ENCODE assay signal across 8 mouse cellular contexts in genomic region chr15:82346580-82347302, GRCm38 (mm10). TPM values are rescaled to one million over a fixed set of nuclear protein-coding genes. Genes with fewer than 3 reads are reported as not detected.
DNase-seq lines count a peak whose midpoint lies in the region; ATAC-seq and TF ChIP-seq lines count a peak whose summit lies in the region.

No protein-coding gene starts in this region.

- peak overlapping the region; percentile 21; the same call in 1 of the 2 replicates for H3K27ac ChIP-seq in lung, embryonic 16.5 days (ENCODE audit: low read length)
- H3K27ac ChIP-seq in embryonic fibroblast, embryonic 13.5 days (ENCODE audit: insufficient read depth, low read length), result peak overlapping the region; percentile 60
- no peak overlapping the region for H3K27ac ChIP-seq in limb, embryonic 11.5 days (replicated peaks; ENCODE audit: low read depth, low read length)
- H3K27ac ChIP-seq in stomach, embryonic 14.5 days (ENCODE audit: low read length), result peak overlapping the region; percentile 62; the same call in 1 of the 2 replicates

- peak overlapping the region; percentile 78 for H3K4me3 ChIP-seq in lung, embryonic 16.5 days (ENCODE audit: low read length)
- peak overlapping the region; percentile 58 for H3K4me3 ChIP-seq in embryonic fibroblast, embryonic 13.5 days (ENCODE audit: insufficient read depth, low read length)
- peak overlapping the region; percentile 58 for H3K4me3 ChIP-seq in limb, embryonic 11.5 days (ENCODE audit: low read depth, low read length)
- peak overlapping the region; percentile 45 for H3K4me3 ChIP-seq in stomach, embryonic 14.5 days (ENCODE audit: low read depth, low read length)

- no peak for DNase-seq in lung, adult 18-20 months
- no peak for DNase-seq in limb, embryonic 11.5 days (ENCODE audit: low spot score)
- no peak for DNase-seq in right cerebral cortex, postnatal 4 days
- no peak for DNase-seq in right cerebral cortex, postnatal 14 days
- DNase-seq in urinary bladder, adult 18-20 months (ENCODE audit: low spot score in 2 of 2), result no peak

- H3K9ac ChIP-seq in lung, embryonic 16.5 days (ENCODE audit: low read length), result peak overlapping the region; percentile 63
- H3K9ac ChIP-seq in limb, embryonic 11.5 days (ENCODE audit: low read length), result peak overlapping the region; percentile 17; the same call in 1 of the 2 replicates
- peak overlapping the region; percentile 4 for H3K9ac ChIP-seq in stomach, embryonic 14.5 days (replicated peaks; ENCODE audit: low read depth, low read length)

- H3K36me3 ChIP-seq in lung, embryonic 16.5 days (ENCODE audit: control insufficient read depth, insufficient read depth, low read length), result peaks cover 28% of the 10 kb centered on the region
- H3K36me3 ChIP-seq in limb, embryonic 11.5 days (ENCODE audit: control insufficient read depth, insufficient read depth, low read length), result peaks cover 14% of the 10 kb centered on the region; the same call in 1 of the 2 replicates
- H3K36me3 ChIP-seq in stomach, embryonic 14.5 days (ENCODE audit: control insufficient read depth, insufficient read depth, low read length), result peaks cover 26% of the 10 kb centered on the region

- peaks cover 12% of the 10 kb centered on the region for H3K4me1 ChIP-seq in lung, embryonic 16.5 days (replicated peaks; ENCODE audit: control insufficient read depth, insufficient read depth, low read length)
- 0 out of 2 replicates have a peak, but pooled peaks cover 2% of the 10 kb centered on the region for H3K4me1 ChIP-seq in embryonic fibroblast, embryonic 13.5 days (ENCODE audit: control insufficient read depth, insufficient read depth, low read length)
- H3K4me1 ChIP-seq in limb, embryonic 11.5 days (ENCODE audit: control insufficient read depth, insufficient read depth, low read length), result peaks cover 7% of the 10 kb centered on the region; the same call in 1 of the 2 replicates
- peaks cover 14% of the 10 kb centered on the region for H3K4me1 ChIP-seq in stomach, embryonic 14.5 days (ENCODE audit: control insufficient read depth, insufficient read depth, low read length)

- no peaks in the 10 kb centered on the region for H3K9me3 ChIP-seq in lung, embryonic 16.5 days (ENCODE audit: control insufficient read depth, low read length)
- H3K9me3 ChIP-seq in limb, embryonic 11.5 days (ENCODE audit: control insufficient read depth, low read length), result no peaks in the 10 kb centered on the region
- H3K9me3 ChIP-seq in stomach, embryonic 14.5 days (ENCODE audit: control insufficient read depth, low read depth, low read length), result no peaks in the 10 kb centered on the region

- ATAC-seq in lung, embryonic 16.5 days (ENCODE audit: low read depth), result no peak
- ATAC-seq in limb, embryonic 11.5 days (ENCODE audit: insufficient number of reproducible peaks, low FRiP score, low TSS enrichment, low read depth), result no peak
- ATAC-seq in stomach, embryonic 14.5 days (ENCODE audit: insufficient number of reproducible peaks, insufficient read depth, low FRiP score, low read depth), result no peak

- no peak for TF ChIP-seq CTCF in embryonic fibroblast, embryonic 13.5 days (IDR thresholded peaks at IDR 0.05; ENCODE audit: borderline replicate concordance, insufficient read depth, low read length)

- WGBS in lung, embryonic 16.5 days, result 37% methylated on average over 14 of the region's 14 CpGs
- 67% methylated on average over 14 of the region's 14 CpGs for WGBS in limb, embryonic 11.5 days
- WGBS in stomach, embryonic 14.5 days, result 45% methylated on average over 14 of the region's 14 CpGs

- H3K4me2 ChIP-seq in lung, embryonic 16.5 days (ENCODE audit: low read depth, low read length), result peak overlapping the region; percentile 61
- H3K4me2 ChIP-seq in limb, embryonic 11.5 days (ENCODE audit: low read depth, severe bottlenecking), result peak overlapping the region; percentile 78
- peak overlapping the region; percentile 77 for H3K4me2 ChIP-seq in stomach, embryonic 14.5 days (replicated peaks; ENCODE audit: low read depth, low read length)

- H3K27me3 ChIP-seq in lung, embryonic 16.5 days (ENCODE audit: control insufficient read depth, insufficient read depth, low read depth, low read length), result no peaks in the 10 kb centered on the region
- no peaks in the 10 kb centered on the region for H3K27me3 ChIP-seq in limb, embryonic 11.5 days (ENCODE audit: control insufficient read depth, insufficient read depth, low read length)
- H3K27me3 ChIP-seq in stomach, embryonic 14.5 days (ENCODE audit: control insufficient read depth, insufficient read depth, low read length), result no peaks in the 10 kb centered on the region

- no peak for TF ChIP-seq POLR2A in embryonic fibroblast, embryonic 13.5 days (IDR thresholded peaks at IDR 0.05; ENCODE audit: low read depth, low read length)

RNA-seq across cellular contexts. Expression of gene Ndufa6, which starts 7.4 kb away (rescaled TPM):
- 313 and 340 TPM in 2 replicates for polyA plus RNA-seq in lung, embryonic 16.5 days (2015; fragmentation: Nextera tagmentation; extraction: Ambion mirVana)
- polyA plus RNA-seq in embryonic fibroblast, embryonic 13.5 days (2011; ENCODE audit: insufficient read length, low read depth, missing spikeins), result 154 and 171 TPM in 2 replicates
- 276 and 278 TPM in 2 replicates for polyA plus RNA-seq in limb, embryonic 11.5 days (2014; fragmentation: Nextera tagmentation; extraction: Ambion mirVana)
- polyA plus RNA-seq in stomach, embryonic 14.5 days (2014; fragmentation: Nextera tagmentation; extraction: Ambion mirVana), result 393 and 403 TPM in 2 replicates

RNA-seq across cellular contexts. Expression of gene Smdt1, which starts 8.0 kb away (rescaled TPM):
- 243 and 250 TPM in 2 replicates for polyA plus RNA-seq in lung, embryonic 16.5 days (2015; fragmentation: Nextera tagmentation; extraction: Ambion mirVana)
- polyA plus RNA-seq in embryonic fibroblast, embryonic 13.5 days (2011; ENCODE audit: insufficient read length, low read depth, missing spikeins), result 99.2 and 103 TPM in 2 replicates
- polyA plus RNA-seq in limb, embryonic 11.5 days (2014; fragmentation: Nextera tagmentation; extraction: Ambion mirVana), result 220 and 233 TPM in 2 replicates
- 251 and 266 TPM in 2 replicates for polyA plus RNA-seq in stomach, embryonic 14.5 days (2014; fragmentation: Nextera tagmentation; extraction: Ambion mirVana)

RNA-seq across cellular contexts. Expression of gene Pheta2, which starts 8.0 kb away (rescaled TPM):
- polyA plus RNA-seq in lung, embryonic 16.5 days (2015; fragmentation: Nextera tagmentation; extraction: Ambion mirVana), result 14.1 and 15.6 TPM in 2 replicates
- 3.1 and 8.1 TPM in 2 replicates for polyA plus RNA-seq in embryonic fibroblast, embryonic 13.5 days (2011; ENCODE audit: insufficient read length, low read depth, missing spikeins)
- 6.0 and 7.0 TPM in 2 replicates for polyA plus RNA-seq in limb, embryonic 11.5 days (2014; fragmentation: Nextera tagmentation; extraction: Ambion mirVana)
- polyA plus RNA-seq in stomach, embryonic 14.5 days (2014; fragmentation: Nextera tagmentation; extraction: Ambion mirVana), result 15.2 and 16.1 TPM in 2 replicates

RNA-seq across cellular contexts. Expression of gene Naga, which starts 8.0 kb away (rescaled TPM):
- 55.9 and 66.4 TPM in 2 replicates for polyA plus RNA-seq in lung, embryonic 16.5 days (2015; fragmentation: Nextera tagmentation; extraction: Ambion mirVana)
- 42.6 and 42.8 TPM in 2 replicates for polyA plus RNA-seq in embryonic fibroblast, embryonic 13.5 days (2011; ENCODE audit: insufficient read length, low read depth, missing spikeins)
- polyA plus RNA-seq in limb, embryonic 11.5 days (2014; fragmentation: Nextera tagmentation; extraction: Ambion mirVana), result 25.8 and 29.7 TPM in 2 replicates
- polyA plus RNA-seq in stomach, embryonic 14.5 days (2014; fragmentation: Nextera tagmentation; extraction: Ambion mirVana), result 68.6 and 72.4 TPM in 2 replicates

RNA-seq across cellular contexts. Expression of gene Cyp2d22, which starts 33.3 kb away (rescaled TPM):
- polyA plus RNA-seq in lung, embryonic 16.5 days (2015; fragmentation: Nextera tagmentation; extraction: Ambion mirVana), result 9.7 and 12.7 TPM in 2 replicates
- polyA plus RNA-seq in embryonic fibroblast, embryonic 13.5 days (2011; ENCODE audit: insufficient read length, low read depth, missing spikeins), result 4.4 and 4.9 TPM in 2 replicates
- 1.6 and 1.7 TPM in 2 replicates for polyA plus RNA-seq in limb, embryonic 11.5 days (2014; fragmentation: Nextera tagmentation; extraction: Ambion mirVana)
- polyA plus RNA-seq in stomach, embryonic 14.5 days (2014; fragmentation: Nextera tagmentation; extraction: Ambion mirVana), result 5.9 and 10.4 TPM in 2 replicates

Comparison
In these comparisons a context has a peak if more than half of its experiments do, and no peak if none do; other contexts are left out.
1. H3K9ac ChIP-seq: peak in every context shown above with its lines; median percentile 63 in lung, embryonic 16.5 days; 17 in limb, embryonic 11.5 days; 4 in stomach, embryonic 14.5 days.